Mouse (Mus musculus) testis, adult 2 months (tissue): Measurements from ENCODE around the gene Aqp7.
"Not testable (repeated sequence)": the region's sequence is repeated elsewhere in the genome, so short reads cannot be mapped to it uniquely, and the experiment has no call there.

Source experiments
- CTCF ChIP-seq: fragments of 200-500 bp; IDR thresholded peaks from 2 replicates; pipeline ENCODE4 v1.5.1; 2012; ENCODE audit warnings: low read depth, mild to moderate bottlenecking, inconsistent platforms, low read length, moderate library complexity; ENCODE audit not compliant: control insufficient read depth, insufficient read depth, insufficient replicate concordance
- POLR2A ChIP-seq: fragments of 200-500 bp; IDR thresholded peaks from 2 replicates; pipeline ENCODE4 v1.6.1; 2012; ENCODE audit warnings: low read depth, mild to moderate bottlenecking, inconsistent platforms, low read length, moderate library complexity; ENCODE audit not compliant: control insufficient read depth

DNA sequence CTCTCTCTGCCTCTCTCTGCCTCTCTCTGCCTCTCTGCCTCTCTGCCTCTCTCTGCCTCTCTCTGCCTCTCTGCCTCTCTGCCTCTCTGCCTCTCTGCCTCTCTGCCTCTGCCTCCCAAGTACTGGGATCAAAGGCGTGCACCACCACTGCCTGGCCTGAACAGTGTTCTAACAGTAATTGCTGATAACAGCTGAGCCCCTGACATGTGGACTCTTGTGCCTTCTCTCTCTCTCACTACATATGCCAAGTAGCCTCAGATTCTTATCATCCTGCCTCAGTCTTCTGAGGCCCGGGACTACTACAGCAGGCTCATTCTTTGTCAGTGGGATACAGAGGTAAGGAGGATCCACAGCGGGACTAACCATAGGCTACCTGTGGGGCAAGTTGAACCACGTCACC lies 34.9 kb upstream of the Aqp7 start:
- not testable (repeated sequence) for TF ChIP-seq POLR2A, CTCF
